Mouse (Mus musculus): ENCODE measurements around the gene Mettl23.
"Not testable (repeated sequence)": the region's sequence is repeated elsewhere in the genome, so short reads cannot be mapped to it uniquely, and the experiment has no call there.

Gene Mettl23

DNA sequence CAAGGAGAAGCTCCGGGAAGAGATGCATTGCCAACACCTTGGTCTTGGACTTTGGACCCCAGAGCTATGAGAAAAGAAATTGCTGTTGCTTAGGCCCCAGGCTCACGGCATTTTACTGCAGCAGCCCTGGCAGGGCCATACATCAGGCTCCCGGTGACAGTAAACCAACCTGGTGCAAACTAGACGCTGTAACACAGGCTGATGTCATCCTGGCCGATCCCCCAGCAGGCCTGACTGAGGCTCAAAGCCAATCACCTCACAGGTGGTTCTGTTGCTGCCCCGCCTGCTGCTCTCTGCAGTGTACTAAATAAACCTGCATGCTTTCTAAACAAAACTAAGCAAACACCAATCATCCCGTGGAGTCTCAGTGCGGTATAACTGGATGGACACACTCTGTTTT lies 24.4 kb upstream of the Mettl23 start:
- DNase-seq (ENCODE audit: low read depth, low spot score): no peak

DNA sequence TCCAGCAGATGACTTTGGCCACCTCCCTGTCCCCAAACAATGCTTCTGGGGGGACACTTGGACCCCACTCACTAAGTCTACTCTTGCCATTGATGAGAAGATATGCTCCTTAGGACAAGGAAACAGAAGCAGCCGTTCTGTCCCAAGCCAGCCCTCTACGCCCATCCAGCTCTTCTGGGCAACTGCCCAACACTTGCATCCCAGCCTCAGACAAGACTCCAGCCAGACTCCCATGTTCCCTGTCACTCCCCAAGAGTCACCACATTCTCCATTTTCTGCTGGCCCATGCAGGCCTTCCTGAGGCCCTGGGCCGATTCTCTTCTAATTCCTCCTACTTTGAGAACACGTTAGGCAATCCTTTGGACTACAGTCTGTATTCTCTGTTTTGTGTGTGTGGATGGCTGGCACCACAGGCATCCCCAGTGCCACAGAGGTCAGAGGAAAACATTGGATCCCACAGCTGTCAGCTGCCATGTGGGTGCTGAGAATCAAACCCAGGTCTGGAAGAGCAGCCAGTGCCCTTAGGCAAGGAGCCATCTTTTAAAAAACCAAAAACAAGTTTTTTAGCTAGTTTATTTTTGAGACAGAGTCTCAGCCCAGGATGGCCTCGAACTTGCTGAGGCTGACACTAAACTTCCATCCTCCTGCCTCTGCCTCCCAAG lies 23.0 kb upstream of the Mettl23 start:
- DNase-seq (ENCODE audit: low read depth, low spot score): no peak

DNA sequence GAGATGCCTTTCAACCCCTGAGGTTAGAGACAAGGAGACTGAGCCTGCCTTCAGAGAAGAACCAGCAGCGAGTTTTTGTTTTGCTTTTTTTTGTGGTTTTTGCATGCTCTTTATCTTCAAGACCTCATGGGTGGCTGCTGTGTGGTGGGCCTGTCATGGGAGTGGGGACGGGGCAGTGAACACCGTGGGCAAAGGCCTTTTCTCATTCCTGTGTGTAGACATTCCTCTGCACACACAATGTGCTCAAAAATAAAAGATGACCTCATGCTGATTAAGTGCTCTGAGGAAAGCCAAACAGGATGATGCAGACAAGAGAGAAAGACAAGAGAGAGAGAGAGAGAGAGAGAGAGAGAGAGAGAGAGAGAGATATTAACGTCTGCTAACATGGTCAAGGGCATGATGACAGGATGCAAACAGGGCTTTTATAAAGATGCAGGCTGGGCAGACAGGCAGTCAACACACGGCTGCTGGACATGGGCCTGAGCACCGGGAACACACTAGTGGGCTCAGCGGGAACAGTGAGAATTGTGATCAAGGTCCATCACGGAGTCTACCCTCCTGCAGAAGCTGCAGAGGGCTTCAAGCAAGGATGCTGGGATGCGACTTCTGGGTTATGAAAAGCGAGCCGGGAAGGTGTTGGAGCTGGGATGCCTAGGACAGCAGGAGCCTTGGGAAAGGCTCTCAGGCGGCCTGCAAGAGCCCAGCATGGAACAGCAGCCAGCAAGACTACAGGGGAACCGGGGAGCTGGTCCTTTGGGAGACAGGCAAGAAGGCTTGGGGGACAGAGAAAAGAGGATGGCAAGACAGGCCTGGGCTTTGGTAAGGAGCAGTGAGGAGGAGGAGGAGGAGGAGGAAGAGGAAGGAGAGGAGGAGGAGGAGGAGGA lies 21.8 kb upstream of the Mettl23 start:
- no peak for DNase-seq (ENCODE audit: low read depth, low spot score)

DNA sequence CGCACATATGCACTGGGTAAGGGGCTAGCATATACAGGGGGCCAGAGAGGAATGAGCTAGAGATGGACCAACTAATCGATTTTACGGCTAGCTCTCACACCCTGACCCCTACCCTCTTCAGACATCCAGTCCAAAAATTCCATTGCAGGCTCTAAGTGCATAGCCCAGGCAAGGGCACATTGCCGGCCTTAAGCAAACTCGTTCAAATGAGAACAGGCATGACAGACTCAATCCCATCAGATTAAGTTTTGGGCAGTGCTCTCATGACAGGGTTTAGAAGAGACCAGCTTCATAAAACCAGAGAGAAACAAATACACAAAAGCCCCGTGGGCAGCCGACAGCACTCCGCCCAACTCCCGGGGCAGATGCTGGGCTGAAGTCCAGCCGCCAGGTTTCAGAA lies 20.9 kb upstream of the Mettl23 start:
- no peak for DNase-seq (ENCODE audit: low read depth, low spot score)

DNA sequence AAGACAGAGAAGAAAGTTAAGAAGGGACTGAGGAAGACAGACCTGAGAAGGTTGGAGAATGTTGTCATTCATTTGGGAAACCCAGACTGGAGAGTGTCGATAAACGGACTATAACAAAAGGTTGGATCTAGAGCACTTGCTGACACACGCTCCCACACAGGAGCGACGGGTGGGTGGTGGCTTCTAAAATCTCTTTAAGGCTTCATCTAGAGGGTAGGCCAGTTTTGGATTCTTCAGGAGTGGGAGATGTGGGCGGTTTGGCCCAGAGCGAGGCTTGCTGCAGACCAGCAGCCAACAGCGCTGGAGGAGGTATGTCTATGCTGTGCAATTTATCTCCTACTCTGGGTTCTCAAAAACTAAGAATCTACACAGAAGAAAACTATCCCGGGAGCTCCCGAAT lies 20.5 kb upstream of the Mettl23 start:
- DNase-seq (ENCODE audit: low read depth, low spot score): no peak

DNA sequence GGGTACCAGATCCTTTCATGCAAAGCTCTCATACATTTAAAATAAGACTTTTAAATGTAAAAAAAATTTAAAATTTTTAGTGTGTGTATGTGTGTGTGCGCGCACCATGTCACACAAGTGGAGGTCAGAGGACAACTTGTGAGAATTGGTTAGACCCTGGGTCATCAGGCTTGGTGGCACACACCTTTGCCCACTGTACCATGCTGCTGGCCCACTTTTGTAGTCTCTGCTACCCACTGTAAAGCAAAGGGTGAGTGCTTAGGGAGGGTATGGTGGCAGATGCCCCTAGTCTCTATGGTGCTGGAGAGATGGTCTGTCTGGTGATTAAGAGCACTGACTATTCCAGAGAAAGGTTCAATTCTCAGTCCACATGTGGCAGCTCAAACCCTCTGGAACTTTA lies 19.8 kb upstream of the Mettl23 start:
- no peak for DNase-seq (ENCODE audit: low read depth, low spot score)

DNA sequence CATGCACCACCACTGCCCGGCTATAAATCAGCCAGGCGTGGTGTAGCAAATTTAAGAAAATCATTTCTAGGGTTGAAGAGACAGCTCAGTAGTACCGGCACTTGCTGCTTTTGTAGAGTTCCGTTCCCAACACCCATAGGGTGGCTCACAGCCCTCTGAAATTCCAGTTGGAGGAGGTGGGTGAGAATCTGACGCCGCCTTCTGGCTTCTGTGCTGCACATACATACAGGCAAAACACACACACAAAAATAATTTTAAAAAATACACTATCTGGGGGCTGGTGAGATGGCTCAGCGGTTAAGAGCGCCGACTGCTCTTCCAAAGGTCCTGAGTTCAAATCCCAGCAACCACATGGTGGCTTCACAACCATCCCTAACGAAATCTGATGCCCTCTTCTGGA lies 19.2 kb upstream of the Mettl23 start:
- DNase-seq (ENCODE audit: low read depth, low spot score): not testable (repeated sequence)

DNA sequence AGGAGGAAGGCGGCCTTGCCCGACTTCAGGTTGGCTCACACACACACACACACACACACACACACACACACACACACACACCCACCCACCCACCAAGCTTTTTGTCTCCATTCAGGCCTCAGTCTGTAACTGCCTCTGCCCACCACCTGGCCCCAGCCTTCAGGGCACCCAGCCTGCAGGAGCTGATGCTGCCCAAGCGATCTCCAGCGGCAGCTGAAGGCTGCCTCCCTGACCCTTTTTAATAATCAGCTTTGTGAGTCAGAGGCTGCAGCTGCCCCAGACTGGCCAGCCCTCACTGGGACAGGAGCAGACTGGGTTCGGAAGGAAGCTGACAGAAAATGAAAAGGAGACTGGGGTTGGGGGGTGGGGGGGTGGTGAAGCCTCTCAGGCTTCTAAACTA lies 17.8 kb upstream of the Mettl23 start:
- DNase-seq (ENCODE audit: low read depth, low spot score): no peak

DNA sequence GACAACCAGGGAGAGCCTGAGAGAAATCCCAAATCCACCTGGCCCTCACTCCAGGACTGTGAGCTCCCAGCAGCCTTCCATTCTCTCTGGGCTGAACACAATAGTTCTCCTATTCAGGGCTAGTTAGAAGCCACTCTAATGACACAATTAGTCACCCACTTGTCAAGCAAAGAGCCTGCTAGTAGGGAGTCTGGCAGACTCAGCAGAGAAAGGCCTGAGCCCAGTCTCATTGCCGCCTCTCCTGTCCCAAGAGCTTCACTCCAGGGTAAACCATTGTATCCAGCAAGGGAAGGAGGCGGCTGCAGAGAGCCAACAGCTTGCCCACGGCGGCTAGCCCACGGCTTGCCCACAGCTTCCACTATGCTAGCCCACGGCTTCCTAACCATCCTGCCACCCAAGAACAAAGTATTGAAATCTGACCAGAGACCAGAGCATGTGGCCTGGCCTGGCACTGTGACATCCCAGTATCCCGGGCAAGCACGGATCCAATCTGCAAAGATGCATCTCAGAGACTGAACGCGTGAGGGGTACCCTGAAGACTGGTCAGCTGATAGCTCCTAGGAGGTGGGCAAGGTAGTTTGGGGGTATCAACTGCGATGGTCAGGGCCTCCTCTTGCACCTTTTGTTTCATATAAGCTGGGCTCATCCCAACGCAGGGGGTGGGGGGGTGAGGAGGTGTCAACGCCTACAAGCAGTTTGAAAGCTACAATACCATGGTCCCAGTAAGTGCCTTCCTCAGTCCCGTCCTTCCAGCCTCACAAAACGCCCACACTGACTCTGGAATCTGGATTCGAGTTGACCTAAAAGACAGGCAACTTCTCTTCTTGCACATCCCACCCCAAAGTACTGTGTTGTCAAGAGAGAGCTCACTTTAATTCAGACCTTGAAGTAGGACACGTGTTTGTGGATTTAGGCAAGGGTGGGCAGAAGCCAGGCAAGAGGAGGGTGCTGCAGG lies 16.3 kb upstream of the Mettl23 start:
- DNase-seq (ENCODE audit: low read depth, low spot score): no peak

DNA sequence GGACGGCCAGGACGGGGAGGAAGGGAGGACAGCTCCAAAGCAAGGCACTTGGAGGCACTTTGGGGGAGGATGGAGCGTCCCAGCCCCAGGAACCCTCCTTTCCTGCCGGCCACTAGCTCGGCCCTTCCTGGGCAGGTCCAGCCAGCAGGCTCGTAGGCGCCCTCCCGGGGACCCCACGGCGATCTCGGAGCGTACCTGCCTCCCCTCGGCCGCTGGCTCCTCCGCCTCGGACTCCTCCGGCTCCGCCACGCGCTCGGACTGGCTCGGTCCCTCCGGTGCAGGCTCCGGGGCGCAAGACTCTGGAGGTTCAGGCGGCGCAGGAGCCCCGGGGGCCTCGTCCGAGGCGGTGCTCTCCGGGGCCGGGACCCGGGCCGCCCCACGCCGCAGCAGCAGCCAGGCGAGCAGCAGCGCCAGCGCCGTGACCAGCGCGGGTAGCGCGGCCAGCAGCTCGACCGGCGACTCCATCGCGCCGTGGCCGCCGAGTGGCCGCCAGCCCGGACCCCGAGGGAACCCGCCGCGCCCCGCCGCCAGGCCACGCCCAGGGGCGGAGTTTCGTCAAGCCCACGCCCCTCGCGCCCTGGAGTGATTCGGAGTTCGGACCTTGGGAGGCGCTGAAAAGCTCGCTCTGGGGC lies 15.4 kb upstream of the Mettl23 start, which contains the start of gene Mxra7:
Gene Mxra7, minus strand, starts transcription at position 513 of the 632 bp plus-strand sequence.
- DNase-seq (ENCODE audit: low read depth, low spot score): no peak

DNA sequence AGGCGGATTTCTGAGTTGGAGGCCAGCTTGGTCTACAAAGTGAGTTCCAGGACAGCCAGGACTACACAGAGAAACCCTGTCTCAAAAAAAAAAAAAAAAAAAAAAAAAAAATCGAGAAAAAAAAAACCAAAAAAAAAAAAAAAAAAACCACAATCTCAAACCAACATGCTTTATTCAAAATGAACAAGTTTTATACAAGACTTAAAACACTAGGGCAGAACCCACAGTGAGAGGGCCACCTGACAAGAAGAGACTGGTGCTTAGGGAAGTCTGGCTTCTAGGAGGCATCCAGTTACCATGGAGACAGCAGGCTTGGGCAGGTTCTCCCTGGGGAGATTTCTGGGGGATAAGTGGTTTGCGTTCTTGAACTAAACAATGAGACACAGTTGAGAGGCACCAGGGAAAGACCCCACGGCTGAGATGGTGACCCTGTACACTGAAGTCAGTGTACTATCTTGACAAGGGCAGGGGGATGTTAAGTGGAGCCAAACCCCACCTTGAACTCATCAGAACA lies 10.8 kb upstream of the Mettl23 start:
- no peak for DNase-seq (ENCODE audit: low read depth, low spot score)

DNA sequence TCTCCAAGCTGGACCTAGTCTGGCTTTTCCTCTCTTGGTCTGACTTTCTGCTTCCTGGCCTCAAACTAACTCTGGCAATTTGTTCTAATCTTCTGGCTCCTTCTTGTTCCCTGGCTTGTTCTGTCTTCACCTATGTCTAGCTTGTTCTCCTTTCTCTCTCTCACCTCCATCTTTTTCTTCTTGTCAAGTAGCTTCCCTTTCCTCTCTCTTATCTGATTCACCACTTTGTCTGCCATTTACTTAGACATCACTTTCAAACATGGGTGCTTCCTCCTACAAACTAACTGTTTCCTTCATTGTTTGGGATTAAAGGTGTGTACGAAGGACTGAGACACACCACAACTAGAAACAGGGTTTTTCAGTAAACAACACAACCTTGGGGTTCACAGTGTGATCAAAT lies 8.1 kb upstream of the Mettl23 start:
- no peak for DNase-seq (ENCODE audit: low read depth, low spot score)

DNA sequence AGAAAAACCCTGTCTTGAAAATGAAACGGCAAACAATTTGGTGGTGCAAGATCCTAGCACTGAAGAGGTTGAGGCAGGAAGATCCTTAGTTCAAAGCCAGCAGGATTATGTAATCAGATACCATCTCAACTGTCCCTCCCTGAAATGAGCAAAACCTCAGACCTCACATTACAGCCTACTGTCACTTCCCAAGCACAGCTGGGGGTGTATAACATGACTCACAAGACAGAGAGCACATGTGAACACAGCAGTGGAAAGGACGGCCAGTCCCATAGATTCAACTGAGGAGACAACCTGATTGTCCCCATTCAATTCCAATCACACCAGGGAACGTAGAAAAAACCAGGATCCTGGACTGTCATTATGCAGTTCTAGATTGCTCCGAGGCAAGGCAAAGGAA lies 6.8 kb upstream of the Mettl23 start:
- DNase-seq (ENCODE audit: low read depth, low spot score): no peak

DNA sequence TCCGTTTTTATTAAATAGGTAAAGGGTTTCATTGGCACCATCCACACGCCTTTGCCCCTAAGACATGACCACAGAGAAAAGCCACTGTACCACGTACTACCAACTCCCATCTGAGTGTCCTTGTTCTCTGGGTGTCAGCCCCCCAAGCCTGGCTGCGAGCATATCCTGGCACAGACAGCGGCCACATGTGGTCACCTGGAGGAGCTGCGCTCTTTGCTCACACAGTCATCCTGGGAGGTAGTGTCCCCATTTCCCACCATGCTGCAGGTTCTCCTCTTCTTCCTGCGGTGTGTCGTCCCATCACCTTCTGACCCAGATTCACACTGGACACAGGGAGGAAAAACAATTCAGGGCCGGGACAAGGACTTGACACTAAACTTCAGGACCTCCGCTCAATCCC lies 5.6 kb upstream of the Mettl23 start:
- DNase-seq (ENCODE audit: low read depth, low spot score): no peak

DNA sequence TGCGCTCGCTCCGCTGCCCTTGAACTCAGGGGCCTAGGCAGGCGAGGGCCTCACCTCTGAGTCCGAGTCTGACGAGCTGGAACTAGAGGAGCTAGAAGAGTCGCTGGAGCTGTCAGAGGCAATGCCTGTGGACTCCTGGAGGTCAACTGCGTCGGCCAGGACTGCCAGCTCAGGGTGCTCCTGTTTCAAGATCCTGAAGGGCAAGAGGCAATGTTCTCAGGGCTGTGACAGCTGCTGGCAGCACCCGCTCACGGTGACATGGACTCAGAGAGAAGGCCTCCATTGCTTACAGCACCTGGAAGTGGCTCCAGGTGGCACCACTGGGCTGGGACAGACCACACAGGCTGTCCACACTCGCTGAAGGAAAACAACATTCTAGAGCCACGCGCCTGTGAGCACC lies 4.1 kb upstream of the Mettl23 start:
- no peak for DNase-seq (ENCODE audit: low read depth, low spot score)

DNA sequence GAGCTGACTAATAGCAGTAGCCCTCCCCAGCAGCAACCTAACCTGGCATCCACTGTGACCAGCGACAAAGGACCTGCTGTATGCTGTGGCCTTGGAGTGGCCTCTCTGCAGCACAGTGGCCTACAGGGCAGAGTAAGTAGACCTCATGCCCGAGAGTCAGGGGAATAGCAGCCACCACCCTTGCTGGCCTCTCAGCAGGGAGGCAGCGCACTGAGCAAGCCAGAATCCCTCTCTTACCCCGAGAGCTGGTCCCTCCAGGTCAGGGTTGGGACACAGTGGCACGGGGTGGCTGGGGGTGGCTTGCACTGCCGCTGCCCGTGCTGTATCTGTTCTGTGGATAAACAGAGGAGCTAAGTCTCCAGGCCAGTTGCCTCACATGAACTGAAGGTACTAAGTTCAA lies 3.5 kb upstream of the Mettl23 start:
- no peak for DNase-seq (ENCODE audit: low read depth, low spot score)

DNA sequence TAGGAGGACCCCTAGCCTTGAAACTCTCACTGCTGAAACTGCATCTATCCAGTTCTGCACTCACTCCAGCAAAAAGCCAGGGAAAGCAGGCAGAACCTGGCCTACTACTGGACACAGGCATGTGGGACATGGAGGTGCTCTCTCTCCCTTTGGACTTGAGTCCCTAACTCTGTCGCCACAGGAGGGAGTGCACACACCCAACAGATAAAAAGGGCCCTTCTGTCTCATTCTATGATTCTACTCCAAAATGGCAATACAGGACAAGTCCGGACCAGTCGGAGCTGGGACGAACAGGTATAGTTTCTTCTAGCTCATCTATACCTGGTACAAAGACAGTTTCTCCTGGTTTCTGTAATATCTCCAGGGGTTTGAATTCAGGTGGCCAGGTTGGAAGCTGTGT lies 2.3 kb upstream of the Mettl23 start:
- no peak for DNase-seq (ENCODE audit: low read depth, low spot score)

DNA sequence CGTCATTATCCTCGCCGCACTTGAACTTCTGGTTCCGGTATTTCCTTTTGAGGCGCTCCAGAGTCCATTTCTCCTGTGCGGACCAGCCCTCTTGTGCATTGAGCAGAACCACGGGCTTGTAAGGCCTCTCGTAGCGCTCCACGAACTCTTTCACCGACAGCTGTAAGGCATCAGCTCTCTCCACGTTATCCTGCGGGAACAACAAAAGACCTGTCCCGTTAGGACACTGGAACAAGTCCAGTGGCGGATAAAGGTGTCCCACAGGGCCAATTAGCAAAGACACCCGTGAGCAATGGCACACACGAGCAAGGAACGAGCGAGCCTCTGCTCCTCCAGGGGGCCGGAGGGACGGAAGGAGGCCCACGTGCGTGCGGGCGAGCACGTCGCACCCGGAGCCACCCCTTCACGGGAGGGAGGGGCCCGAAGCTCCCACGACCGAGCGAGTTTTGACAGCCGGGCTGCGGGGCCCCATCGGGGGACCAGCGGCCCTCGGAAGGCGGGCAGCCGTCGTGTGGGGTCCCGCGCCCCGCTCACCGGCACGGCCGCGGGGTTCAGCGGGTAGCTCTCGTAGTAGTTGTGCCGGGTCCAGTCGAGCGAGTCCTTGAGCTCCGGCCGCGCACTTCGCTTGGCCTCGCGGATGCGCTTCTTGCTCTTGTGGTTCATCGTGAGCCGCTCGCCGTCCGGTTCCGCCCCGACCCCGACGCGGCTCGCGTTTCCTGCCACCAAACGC lies 382 bp upstream of the Mettl23 start:
- no peak for DNase-seq (ENCODE audit: low read depth, low spot score)

DNA sequence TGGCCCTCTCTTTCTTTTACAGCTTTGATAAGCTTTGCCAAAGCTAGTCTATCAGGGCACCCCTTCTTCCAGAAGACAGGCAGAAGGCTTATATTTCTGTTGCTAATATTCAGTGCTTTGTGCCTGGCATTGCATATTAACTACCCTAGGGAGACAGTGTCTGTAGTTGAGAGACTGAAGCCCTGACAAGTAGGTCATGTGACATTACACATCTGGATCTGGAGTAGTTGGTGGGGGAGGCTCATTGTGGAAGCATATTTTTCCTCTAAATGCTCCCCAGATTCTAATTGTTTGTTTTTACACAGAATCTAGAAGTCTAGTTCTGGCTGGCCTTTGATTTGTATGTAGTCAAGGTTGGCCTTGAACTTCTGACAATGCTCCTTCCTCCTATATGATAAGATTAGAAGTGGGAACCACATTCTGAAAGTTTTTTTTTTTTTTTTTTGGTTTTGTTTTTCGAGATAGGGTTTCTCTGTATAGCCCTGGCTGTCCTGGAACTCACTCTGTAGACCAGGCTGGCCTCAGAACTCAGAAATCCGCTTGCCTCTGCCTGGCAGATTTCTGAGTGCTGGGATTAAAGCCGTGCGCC lies 3.6 kb downstream of the Mettl23 start:
- no peak for DNase-seq (ENCODE audit: low read depth, low spot score)

All from retina, postnatal 7 days (tissue).